Mouse (Mus musculus): ENCODE results near the gene Zic4. TPM values are rescaled to one million over a fixed set of nuclear protein-coding genes. Genes with fewer than 3 reads are reported as not detected.
A peak's percentile ranks its signal among the peaks of the same experiment; 100 is the strongest.

Gene Zic4
- total RNA-seq, 2 experiments from 2014 or later = 2.8 to 3.3 TPM

DNA sequence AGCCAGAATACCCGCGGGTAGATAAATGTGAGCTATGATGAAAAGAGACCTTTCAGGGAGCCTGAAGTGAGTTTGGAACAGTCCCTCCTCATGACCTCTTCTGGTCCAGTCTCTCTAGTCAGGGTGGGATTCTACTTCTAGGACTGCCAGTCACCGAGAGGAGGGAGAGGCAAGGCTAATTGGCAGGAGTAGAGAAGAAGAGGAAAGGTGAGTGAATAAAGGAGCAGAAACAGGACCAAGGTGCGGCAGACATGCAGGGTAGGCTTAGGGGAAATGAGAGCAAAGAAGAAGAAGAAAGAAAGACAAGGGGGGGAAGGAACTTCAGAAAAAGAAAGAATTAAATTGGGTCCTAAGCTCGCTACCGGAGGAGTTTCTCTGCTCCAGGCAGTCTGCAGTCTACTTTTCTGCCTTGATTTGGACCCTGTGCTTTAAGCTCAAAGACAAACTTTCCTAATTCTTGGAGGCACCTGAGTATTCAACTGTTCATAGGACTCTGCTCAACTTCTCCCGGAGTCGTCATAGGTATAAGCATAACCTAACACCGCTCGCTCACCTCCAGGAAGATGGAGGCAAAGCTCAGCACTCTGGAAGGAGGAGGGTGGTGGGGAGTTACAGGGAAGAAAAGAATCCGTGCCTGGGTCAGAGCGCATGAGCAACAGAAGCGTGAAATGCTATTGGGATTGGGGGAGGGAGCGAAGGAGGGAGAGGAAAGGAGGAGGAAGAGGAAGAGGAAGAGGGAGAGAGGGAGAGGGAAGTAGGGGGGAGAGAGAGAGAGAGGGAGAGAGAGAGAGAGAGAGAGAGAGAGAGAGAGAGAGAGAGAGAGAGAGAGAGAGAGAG lies 15.0 kb downstream of the Zic4 start:
- TF ChIP-seq CTCF (conservative IDR thresholded peaks at IDR 0.05) = no peak
- no peak overlapping the region for H3K4me3 ChIP-seq
- no peak overlapping the region for H3K27ac ChIP-seq

DNA sequence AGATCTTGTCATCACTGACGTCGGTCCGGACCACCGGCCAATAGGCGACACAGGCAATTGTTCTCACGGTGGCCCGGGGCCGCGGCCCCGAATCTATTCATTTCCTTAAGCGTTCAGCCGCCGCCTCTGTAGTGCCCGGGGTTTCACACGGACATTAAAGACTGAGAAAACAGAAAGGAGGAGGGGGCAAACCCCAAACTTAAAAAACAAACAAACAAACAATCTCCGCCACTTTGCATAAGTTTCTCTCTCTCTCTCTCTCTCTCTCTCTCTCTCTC lies 15.6 kb downstream of the Zic4 start:
- no peak overlapping the region for H3K27ac ChIP-seq
- TF ChIP-seq CTCF (conservative IDR thresholded peaks at IDR 0.05) = no peak
- DNase-seq (ENCODE audit: low spot score in 2 of 2) = no peak
- no peak overlapping the region for H3K4me3 ChIP-seq

More for the DNA sequence above, 15.0 kb downstream of the Zic4 start:
- DNase-seq (ENCODE audit: low spot score in 2 of 2) = no peak

DNA sequence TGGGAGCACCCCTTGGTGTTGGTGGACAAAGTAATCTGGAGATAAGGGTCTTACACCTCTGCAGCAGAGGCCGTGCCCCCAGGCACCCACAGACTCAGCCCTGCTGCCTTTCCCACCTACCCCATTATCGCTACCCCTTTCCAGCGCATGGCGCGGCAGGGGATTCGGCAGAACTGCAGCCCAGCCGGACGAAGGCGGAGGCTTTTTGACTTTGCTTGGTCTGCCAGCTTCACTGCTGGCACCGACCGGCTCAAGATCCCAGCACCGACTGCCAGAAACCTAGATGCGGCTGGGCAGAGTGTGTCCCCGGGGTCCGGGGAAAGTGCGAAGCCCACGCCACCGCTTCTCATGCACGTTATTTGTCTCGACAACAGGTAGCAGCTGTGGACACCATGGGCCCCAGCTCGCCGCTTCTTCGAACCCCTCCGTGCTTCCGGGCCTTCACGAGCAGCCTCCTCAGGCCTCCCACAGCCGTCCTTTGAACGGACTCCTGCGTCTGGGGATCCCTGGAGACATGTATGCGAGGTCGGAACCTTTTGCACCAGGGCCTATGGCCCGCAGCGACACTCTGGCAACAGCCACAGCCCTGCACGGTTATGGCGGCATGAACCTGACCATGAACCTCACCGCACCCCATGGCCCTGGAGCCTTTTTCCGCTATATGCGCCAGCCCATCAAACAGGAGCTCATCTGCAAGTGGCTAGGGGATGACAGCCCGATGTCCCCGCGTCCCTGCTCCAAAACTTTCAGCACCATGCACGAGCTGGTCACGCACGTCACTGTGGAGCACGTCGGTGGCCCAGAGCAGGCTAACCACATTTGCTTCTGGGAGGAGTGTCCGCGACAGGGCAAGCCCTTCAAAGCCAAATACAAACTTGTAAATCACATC lies 16.4 kb downstream of the Zic4 start:
- H3K4me3 ChIP-seq = no peak overlapping the region; the same call in 1 of the 2 replicates
- TF ChIP-seq CTCF (conservative IDR thresholded peaks at IDR 0.05) = no peak
- H3K27ac ChIP-seq = peak overlapping the region; percentile 46; the same call in 1 of the 2 replicates
- DNase-seq (ENCODE audit: low spot score in 2 of 2) = no peak

DNA sequence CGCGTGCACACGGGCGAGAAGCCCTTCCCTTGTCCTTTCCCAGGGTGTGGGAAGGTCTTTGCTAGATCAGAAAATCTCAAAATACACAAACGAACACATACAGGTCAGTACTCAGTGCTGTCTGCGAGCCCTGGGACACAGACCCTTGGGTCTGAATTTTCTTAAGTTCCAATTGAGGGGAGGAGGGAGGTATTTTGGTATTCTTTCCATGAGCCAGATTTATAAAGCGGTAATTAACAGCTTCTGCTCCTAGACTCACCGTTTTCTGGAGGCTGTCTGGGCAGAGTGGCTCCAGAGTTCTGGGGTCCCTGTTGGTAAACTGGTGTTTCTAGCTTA lies 17.1 kb downstream of the Zic4 start:
- no peak for DNase-seq (ENCODE audit: low spot score in 2 of 2)
- TF ChIP-seq CTCF (conservative IDR thresholded peaks at IDR 0.05) = no peak

DNA sequence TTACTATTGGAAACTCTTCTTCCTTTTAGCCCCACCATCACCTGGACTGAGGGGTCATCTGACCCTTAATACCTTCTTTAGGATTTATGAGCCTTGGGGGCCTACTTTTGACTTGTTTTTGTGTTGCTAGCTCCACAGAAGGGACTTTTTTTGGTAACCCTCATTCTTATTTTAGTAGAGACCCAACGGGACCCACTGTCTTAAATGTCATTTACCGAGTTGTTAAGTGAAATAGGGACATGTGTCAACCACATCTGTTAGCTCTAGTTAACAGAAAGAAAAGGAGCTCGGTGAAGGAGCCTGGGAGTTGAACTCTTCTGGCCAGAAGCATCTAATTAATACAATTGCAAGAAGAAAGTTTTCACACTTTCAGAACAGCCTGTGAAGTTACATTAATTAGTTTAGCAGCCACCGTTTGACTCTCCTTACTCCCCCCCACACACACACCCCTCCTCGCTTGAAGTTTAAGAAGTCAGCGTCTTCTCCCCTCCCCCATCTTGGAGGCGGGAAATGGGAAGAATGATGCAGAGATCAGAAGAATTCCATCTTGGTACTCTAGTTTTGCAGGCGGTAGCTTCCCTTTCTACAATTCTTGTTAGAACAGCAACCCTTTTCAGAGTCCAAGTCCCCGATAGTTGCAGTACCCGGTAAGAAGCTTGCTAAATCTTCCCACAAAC lies 17.7 kb downstream of the Zic4 start:
- H3K27ac ChIP-seq = no peak overlapping the region

More for the DNA sequence above, 17.1 kb downstream of the Zic4 start:
- H3K4me3 ChIP-seq = no peak overlapping the region
- H3K27ac ChIP-seq = no peak overlapping the region

DNA sequence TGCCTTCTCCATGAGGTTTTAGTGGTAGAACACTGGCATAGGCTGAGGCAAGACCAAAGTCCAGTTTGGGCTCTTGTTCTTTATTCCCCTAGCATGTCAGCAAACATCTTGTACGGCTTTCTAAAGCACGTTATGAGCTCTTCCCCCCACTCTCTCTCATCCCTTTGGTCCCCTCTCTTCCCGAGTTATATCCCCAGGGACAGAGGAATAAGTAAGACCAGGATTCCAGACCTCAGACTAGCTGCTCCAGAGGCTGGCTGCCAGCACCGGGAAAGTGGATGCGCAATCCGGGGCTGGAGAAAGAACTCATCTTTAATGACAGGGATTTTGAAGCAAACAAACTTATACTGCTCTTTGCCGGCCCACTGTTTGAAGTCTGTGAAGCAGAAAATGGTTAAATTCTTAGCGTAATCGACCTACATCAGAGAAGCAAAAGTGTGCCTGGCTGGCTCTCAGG lies 18.3 kb downstream of the Zic4 start:
- no peak for DNase-seq (ENCODE audit: low spot score in 2 of 2)
- peak overlapping the region; percentile 76; the same call in 1 of the 2 replicates for H3K27ac ChIP-seq
- TF ChIP-seq CTCF (conservative IDR thresholded peaks at IDR 0.05) = no peak
- H3K4me3 ChIP-seq = peak overlapping the region; percentile 17; the same call in 1 of the 2 replicates

More for the DNA sequence above, 17.7 kb downstream of the Zic4 start:
- no peak overlapping the region; the same call in 1 of the 2 replicates for H3K4me3 ChIP-seq
- DNase-seq (ENCODE audit: low spot score in 2 of 2) = no peak
- no peak for TF ChIP-seq CTCF (conservative IDR thresholded peaks at IDR 0.05)

DNA sequence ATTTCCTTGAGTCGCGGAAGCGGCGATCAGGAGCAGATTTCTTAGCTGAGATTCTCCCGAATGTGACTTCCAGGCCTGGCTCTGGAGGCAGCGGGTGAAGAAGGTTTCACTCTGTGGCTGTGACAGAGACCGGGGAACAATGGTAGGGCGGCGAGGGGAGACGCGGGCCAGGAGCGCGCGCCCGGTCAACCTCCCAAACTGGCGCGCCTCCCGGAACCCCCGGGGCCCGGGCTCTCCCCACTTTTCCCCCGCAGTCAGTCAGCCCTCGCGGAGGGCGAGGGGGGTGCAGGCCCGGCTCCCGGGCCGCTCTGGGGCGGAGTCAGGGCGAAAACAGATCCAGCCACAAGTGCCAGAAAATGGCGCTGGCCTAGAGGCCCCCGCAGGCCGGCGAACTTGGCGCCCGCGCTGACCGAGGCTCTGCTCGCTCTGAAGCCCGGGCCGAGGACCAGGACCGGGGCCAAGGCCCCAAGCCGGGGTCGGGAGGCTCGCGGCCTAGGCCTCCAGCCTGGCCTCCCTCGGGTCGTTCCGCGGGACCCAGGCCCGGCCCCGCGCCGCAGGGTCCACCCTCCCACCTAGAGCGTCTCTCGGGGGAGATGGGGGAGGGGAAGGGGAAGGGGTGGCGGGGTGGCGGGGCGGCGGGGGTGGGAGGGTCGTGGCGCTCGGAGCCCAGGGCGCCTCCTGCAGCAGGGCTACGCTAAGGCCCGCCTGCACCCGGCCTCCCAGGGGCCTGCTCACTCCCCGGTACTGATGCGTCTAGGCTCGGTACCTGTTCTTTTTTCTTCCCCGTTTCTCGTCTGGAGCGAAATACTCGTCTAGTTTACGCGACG lies 19.3 kb downstream of the Zic4 start:
- DNase-seq (ENCODE audit: low spot score in 2 of 2) = no peak
- TF ChIP-seq CTCF (conservative IDR thresholded peaks at IDR 0.05) = peak; percentile 36
- Histone ChIP-seq H3K4me3 (peak overlapping the region; percentile 43), H3K27ac (peak overlapping the region; percentile 76)

DNA sequence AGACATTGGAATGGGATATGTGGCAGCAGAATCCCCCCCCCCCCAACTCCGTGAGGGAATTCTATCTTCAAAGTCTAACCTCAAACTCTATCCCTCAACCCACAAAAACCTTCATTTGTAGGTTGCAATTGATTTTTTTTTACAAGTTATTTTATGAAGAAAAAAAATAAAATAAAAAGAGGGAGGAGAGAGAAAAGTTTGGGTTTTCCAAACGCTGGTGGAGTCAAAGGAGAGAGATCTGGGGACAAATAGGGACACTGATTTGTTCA lies 19.8 kb downstream of the Zic4 start:
- TF ChIP-seq CTCF (conservative IDR thresholded peaks at IDR 0.05) = no peak
- H3K4me3 ChIP-seq = no peak overlapping the region; the same call in 1 of the 2 replicates
- no peak for DNase-seq (ENCODE audit: low spot score in 2 of 2)
- peak overlapping the region; percentile 32; the same call in 1 of the 2 replicates for H3K27ac ChIP-seq

DNA sequence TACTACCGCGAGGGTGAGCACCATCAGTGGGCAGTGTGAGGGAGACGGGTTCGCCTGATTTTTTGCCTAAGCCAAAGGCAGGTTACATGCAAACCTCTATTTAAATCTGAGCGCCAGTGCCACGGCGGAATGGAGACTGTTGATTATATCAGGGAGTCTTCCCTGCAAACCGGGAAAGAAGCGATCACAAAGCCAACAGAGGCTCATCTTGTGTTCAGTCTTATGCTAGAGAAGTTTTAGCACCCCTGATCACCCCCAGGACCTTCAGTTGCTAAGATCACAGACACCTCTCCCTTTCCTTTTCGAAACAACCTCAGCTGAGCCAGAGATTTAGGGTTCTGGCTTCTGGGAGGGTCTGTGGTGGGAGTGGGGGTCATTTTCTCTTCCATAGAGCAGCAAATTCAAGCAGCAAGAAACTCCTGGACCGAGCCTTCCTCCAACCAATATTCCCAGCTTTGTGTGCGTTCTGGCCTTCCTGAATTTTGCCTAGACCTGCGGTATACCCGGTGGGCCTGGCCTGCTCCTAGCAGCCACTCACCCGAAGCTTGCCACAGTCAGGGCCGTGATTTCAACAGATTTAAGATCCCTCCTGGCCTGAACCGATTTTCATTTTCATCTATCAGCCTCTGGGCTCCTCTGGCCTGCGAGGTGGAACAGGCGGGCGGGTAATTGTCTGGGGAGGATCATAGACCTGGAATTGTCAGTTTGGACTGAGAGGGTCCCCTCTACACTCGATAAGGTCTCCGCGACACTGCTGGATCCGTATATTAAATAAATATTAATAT lies 20.4 kb downstream of the Zic4 start:
- TF ChIP-seq CTCF (conservative IDR thresholded peaks at IDR 0.05) = no peak
- DNase-seq (ENCODE audit: low spot score in 2 of 2) = no peak
- Histone ChIP-seq H3K27ac (peak overlapping the region; percentile 32; the same call in 1 of the 2 replicates), H3K4me3 (no peak overlapping the region)

DNA sequence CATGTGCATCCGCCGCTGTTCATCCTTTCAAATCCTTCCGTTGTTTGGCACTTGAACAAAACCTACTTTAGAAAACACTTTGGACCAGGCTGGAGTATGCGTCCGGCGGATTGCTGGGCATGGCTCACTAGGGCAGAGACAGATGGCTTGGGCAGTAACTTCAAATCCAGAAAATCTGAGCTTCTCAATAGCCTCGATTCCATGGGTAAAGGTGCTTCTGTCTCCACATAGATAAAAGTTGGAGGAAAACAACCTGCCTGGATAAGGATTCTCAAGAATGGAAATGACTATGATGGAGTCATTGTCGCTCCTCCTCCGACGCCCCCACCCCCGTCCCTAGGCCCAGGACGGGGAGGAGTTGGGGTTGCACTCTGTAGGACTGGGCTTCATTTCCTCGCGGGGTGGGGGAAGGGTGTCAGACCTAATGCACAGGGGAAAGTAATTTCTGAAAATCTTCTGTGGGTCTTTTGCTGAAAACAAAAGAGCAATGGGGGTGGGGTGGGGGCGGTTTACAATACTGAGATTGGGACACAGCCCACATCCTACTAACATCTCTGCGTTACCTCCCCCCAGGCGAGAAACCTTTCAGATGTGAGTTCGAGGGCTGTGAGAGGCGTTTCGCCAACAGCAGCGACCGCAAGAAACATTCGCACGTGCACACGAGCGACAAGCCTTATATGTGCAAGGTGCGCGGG lies 21.4 kb downstream of the Zic4 start:
- H3K4me3 ChIP-seq = no peak overlapping the region
- peak overlapping the region; percentile 36; the same call in 1 of the 2 replicates for H3K27ac ChIP-seq
- DNase-seq (ENCODE audit: low spot score in 2 of 2) = no peak
- TF ChIP-seq CTCF (conservative IDR thresholded peaks at IDR 0.05) = no peak

DNA sequence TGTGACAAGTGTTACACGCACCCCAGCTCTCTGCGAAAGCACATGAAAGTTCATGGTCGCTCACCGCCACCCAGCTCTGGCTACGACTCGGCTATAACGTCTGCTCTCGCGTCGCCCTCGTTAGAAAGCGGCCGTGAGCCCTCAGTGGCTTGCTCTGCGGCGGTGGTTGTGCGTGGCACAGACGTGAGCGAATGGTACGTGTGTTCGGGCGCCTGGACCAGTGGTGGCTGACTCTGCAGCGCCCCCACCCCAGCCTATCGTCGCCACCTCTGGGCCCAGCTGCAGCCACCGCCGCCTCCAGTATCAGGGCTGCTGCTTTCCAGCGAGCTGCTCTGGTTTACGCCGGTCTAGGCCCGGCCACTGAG lies 21.9 kb downstream of the Zic4 start:
- TF ChIP-seq CTCF (conservative IDR thresholded peaks at IDR 0.05) = no peak
- DNase-seq (ENCODE audit: low spot score in 2 of 2) = no peak
- H3K4me3 ChIP-seq = no peak overlapping the region
- H3K27ac ChIP-seq = peak overlapping the region; percentile 36; the same call in 1 of the 2 replicates

All from layer of hippocampus, adult 2 months (tissue).